Mouse (Mus musculus): ENCODE data around the gene Xkr7.

Xkr7 gene

GRCm38 (mm10) chr2:153031126-153032082, at the start of gene Xkr7:
Gene Xkr7, plus strand, starts transcription at chr2:153031852.
- DNase-seq = no peak

GRCm38 (mm10) chr2:152985582-152985981, 46.1 kb upstream of the Xkr7 start:
- DNase-seq = no peak

GRCm38 (mm10) chr2:152991529-152991928, 40.1 kb upstream of the Xkr7 start:
- peak; percentile 40 for DNase-seq

GRCm38 (mm10) chr2:152997046-152997445, 34.6 kb upstream of the Xkr7 start:
- peak; percentile 24 for DNase-seq

- DNase-seq = no peak
These were observed 29.0 kb upstream of the Xkr7 start for GRCm38 (mm10) chr2:153002492-153003248.

GRCm38 (mm10) chr2:153003681-153004338, 27.8 kb upstream of the Xkr7 start:
- no peak for DNase-seq

- no peak for DNase-seq
These were observed 25.7 kb upstream of the Xkr7 start for GRCm38 (mm10) chr2:153005981-153006380.

GRCm38 (mm10) chr2:153009192-153009973, 22.3 kb upstream of the Xkr7 start:
- no peak for DNase-seq

- DNase-seq = no peak
These were observed 17.7 kb upstream of the Xkr7 start for GRCm38 (mm10) chr2:153013724-153014515.

GRCm38 (mm10) chr2:153014758-153015593, 16.7 kb upstream of the Xkr7 start, which contains the start of gene Pdrg1:
Gene Pdrg1, minus strand, starts transcription at chr2:153015427.
- DNase-seq = peak; percentile 96

- no peak for DNase-seq
These were observed 15.8 kb upstream of the Xkr7 start for GRCm38 (mm10) chr2:153015804-153016203.

GRCm38 (mm10) chr2:153016786-153017185, 14.9 kb upstream of the Xkr7 start:
- DNase-seq = no peak

GRCm38 (mm10) chr2:153019355-153019754, 12.3 kb upstream of the Xkr7 start:
- DNase-seq = no peak

GRCm38 (mm10) chr2:153021163-153021562, 10.5 kb upstream of the Xkr7 start:
- DNase-seq = no peak

GRCm38 (mm10) chr2:153022855-153023254, 8.8 kb upstream of the Xkr7 start:
- no peak for DNase-seq

GRCm38 (mm10) chr2:153026052-153026451, 5.6 kb upstream of the Xkr7 start:
- no peak for DNase-seq

- no peak for DNase-seq
These were observed 4.2 kb upstream of the Xkr7 start for GRCm38 (mm10) chr2:153027501-153027900.

- DNase-seq = no peak
These were observed 1.2 kb upstream of the Xkr7 start for GRCm38 (mm10) chr2:153030422-153030821.

- peak; percentile 56 for DNase-seq
These were observed 611 bp downstream of the Xkr7 start for GRCm38 (mm10) chr2:153032083-153032842.

- DNase-seq = no peak
These were observed 1.3 kb downstream of the Xkr7 start for GRCm38 (mm10) chr2:153032973-153033372.

Data from kidney, adult 9 months (tissue).